Mouse (Mus musculus) urinary bladder, postnatal 10 days (tissue): ENCODE measurements around the gene Zdhhc9.

Experiments used
- DNase-seq: peaks from one replicate; pipeline ENCODE4 v3.0.0; 2022; ENCODE audit warnings: low spot score

Zdhhc9 gene

GRCm38 (mm10) chrX:48126903-48127476 is 81.7 kb downstream of the Zdhhc9 start:
- DNase-seq = no peak

- no peak for DNase-seq
These were observed 84.3 kb downstream of the Zdhhc9 start for GRCm38 (mm10) chrX:48124132-48125071.
